Mouse (Mus musculus) MEL (cell line): ENCODE results near the gene Scel.

Source experiments
- CTCF ChIP-seq, 3 experiments: IDR thresholded peaks in 2 of 3; conservative IDR thresholded peaks in 1 of 3; 2 replicates each; pipeline ENCODE4 v1.5.1; 2011 to 2012; ENCODE audit warnings: low read length in 3 of 3, low read depth in 2 of 3, mild to moderate bottlenecking in 2 of 3, improper control_type of control experiment in 1 of 3, inconsistent platforms in 1 of 3, mixed read lengths in 1 of 3, moderate library complexity in 1 of 3; ENCODE audit not compliant: control insufficient read depth in 1 of 3, insufficient read depth in 1 of 3, poor library complexity in 1 of 3, severe bottlenecking in 1 of 3
- ELF1 ChIP-seq: IDR thresholded peaks from 2 replicates; pipeline ENCODE4 v1.6.1; 2014; ENCODE audit warnings: low read depth, mild to moderate bottlenecking, inconsistent platforms, low read length, improper control_type of control experiment, moderate library complexity
- MXI1 ChIP-seq: IDR thresholded peaks from 2 replicates; pipeline ENCODE4 v1.6.1; 2011; ENCODE audit warnings: mild to moderate bottlenecking, low read depth, low read length, improper control_type of control experiment
- SIN3A ChIP-seq: IDR thresholded peaks from 2 replicates; pipeline ENCODE4 v1.6.1; 2012; ENCODE audit warnings: low read length, improper control_type of control experiment, inconsistent platforms

GRCm38 (mm10) chr14:103575854-103576253 lies 62.7 kb downstream of the Scel start:
- TF ChIP-seq CTCF (IDR thresholded peaks at IDR 0.05 in 2 of 3, conservative IDR thresholded peaks at IDR 0.05 in 1 of 3; ENCODE audit: control insufficient read depth in 1 of 3, insufficient read depth in 1 of 3, low read depth in 2 of 3, low read length in 3 of 3, poor library complexity in 1 of 3, severe bottlenecking in 1 of 3) (no peak), MXI1 (no peak), ELF1 (no peak), SIN3A (no peak)
